Mouse (Mus musculus) embryonic facial prominence, embryonic 13.5 days (tissue): ENCODE results near the gene Stc2. TPM values are rescaled to one million over a fixed set of nuclear protein-coding genes. Genes with fewer than 3 reads are reported as not detected.

ENCODE experiments used
- ATAC-seq: fragments of 200-750 bp; cut with Nextera tagmentation; 2 replicates; pipeline ENCODE4 v1.8.0; 2017; ENCODE audit warnings: low read depth; ENCODE audit not compliant: insufficient number of reproducible peaks, insufficient read depth, low FRiP score, low TSS enrichment
- H3K27ac ChIP-seq: fragments of 300-500 bp; sonication (generic); 2 replicates; pipeline ENCODE4 v1.5.1; 2015; ENCODE audit warnings: moderate library complexity, mild to moderate bottlenecking, inconsistent platforms
- H3K27me3 ChIP-seq: fragments of 300-500 bp; sonication (generic); 2 replicates; pipeline ENCODE4 v1.6.1; 2015; ENCODE audit warnings: mild to moderate bottlenecking, inconsistent platforms
- H3K36me3 ChIP-seq: fragments of 300-500 bp; sonication (generic); 2 replicates; pipeline ENCODE4 v1.6.1; 2015; ENCODE audit warnings: mild to moderate bottlenecking, inconsistent platforms
- H3K4me1 ChIP-seq: fragments of 300-500 bp; sonication (generic); 2 replicates; pipeline ENCODE4 v1.6.1; 2015; ENCODE audit warnings: inconsistent platforms
- H3K4me2 ChIP-seq: fragments of 300-500 bp; sonication (generic); 2 replicates; pipeline ENCODE4 v1.6.1; 2015; ENCODE audit warnings: moderate library complexity, mild to moderate bottlenecking, inconsistent platforms
- H3K4me3 ChIP-seq: fragments of 300-500 bp; sonication (generic); 2 replicates; pipeline ENCODE4 v1.5.1; 2015; ENCODE audit warnings: mild to moderate bottlenecking, inconsistent platforms
- H3K9ac ChIP-seq: fragments of 300-500 bp; sonication (generic); 2 replicates; pipeline ENCODE4 v1.6.1; 2015; ENCODE audit warnings: mild to moderate bottlenecking, inconsistent platforms
- H3K9me3 ChIP-seq: fragments of 300-500 bp; sonication (generic); 2 replicates; pipeline ENCODE4 v1.6.1; 2016; ENCODE audit warnings: inconsistent platforms
- WGBS: fragments of 180-500 bp; shearing (Covaris S2); methylation state at CpG from one replicate; pipeline ENCODE4 v1.1.7; 2015; ENCODE audit warnings: mixed read lengths; 5-methylcytosine and 5-hydroxymethylcytosine counted together
- polyA plus RNA-seq: library from polyadenylated mRNA; unstranded; fragments of >200 nt; fragmentation: Nextera tagmentation; extraction: Ambion mirVana; gene quantifications from 2 replicates; pipeline ENCODE4 v1.2.1, GENCODE M21; 2015

Gene Stc2
- polyA plus RNA-seq, 1 experiment from 2014 or later: 1.2 TPM

GRCm38 (mm10) chr11:31365280-31365679 is 4.6 kb downstream of the Stc2 start:
- H3K4me2 ChIP-seq: no peak overlapping the region
- WGBS: 71% methylated on average over 8 of the region's 8 CpGs
- no peaks in the 10 kb centered on the region for H3K36me3 ChIP-seq
- no peak overlapping the region for H3K9ac ChIP-seq
- no peaks in the 10 kb centered on the region for H3K9me3 ChIP-seq
- no peak overlapping the region for H3K4me3 ChIP-seq
- no peak overlapping the region for H3K27ac ChIP-seq
- ATAC-seq: no peak
- H3K4me1 ChIP-seq: peaks cover 18% of the 10 kb centered on the region
- H3K27me3 ChIP-seq: peaks cover 46% of the 10 kb centered on the region

GRCm38 (mm10) chr11:31362856-31363255 is 7.0 kb downstream of the Stc2 start:
- no peak overlapping the region for H3K4me2 ChIP-seq
- H3K27ac ChIP-seq: no peak overlapping the region
- 90% methylated on average over 1 of the region's 1 CpGs for WGBS
- no peaks in the 10 kb centered on the region for H3K36me3 ChIP-seq
- H3K9ac ChIP-seq: no peak overlapping the region
- no peak for ATAC-seq
- H3K4me1 ChIP-seq: peaks cover 6% of the 10 kb centered on the region; the same call in 1 of the 2 replicates
- H3K4me3 ChIP-seq: no peak overlapping the region
- H3K27me3 ChIP-seq: peaks cover 25% of the 10 kb centered on the region
- no peaks in the 10 kb centered on the region for H3K9me3 ChIP-seq

DNA sequence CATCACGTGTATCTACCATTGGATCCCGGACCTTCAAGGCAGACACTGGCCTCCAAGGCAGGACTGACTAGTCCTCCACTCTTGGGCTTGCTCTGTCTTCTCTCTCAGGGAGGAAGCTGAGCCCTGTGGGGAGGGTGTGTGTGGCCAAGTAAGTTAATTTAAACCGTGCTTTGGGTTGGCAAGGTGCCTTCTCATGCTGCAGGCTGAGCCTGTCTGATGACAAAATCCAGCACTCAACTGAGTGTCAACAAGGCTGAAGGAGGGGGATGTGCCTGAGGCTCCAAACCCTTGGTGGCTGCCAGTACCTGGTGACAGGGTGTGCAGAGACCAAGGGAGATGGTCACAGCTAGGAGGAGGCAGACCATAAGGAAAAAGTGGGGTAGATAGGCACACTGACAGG is 7.5 kb downstream of the Stc2 start:
- Histone ChIP-seq H3K4me1 (peaks cover 6% of the 10 kb centered on the region; the same call in 1 of the 2 replicates), H3K27me3 (peaks cover 21% of the 10 kb centered on the region), H3K9me3 (no peaks in the 10 kb centered on the region), H3K27ac (no peak overlapping the region), H3K36me3 (no peaks in the 10 kb centered on the region), H3K9ac (no peak overlapping the region), H3K4me3 (no peak overlapping the region), H3K4me2 (no peak overlapping the region)
- 66% methylated on average over 3 of the region's 3 CpGs for WGBS
- no peak for ATAC-seq

DNA sequence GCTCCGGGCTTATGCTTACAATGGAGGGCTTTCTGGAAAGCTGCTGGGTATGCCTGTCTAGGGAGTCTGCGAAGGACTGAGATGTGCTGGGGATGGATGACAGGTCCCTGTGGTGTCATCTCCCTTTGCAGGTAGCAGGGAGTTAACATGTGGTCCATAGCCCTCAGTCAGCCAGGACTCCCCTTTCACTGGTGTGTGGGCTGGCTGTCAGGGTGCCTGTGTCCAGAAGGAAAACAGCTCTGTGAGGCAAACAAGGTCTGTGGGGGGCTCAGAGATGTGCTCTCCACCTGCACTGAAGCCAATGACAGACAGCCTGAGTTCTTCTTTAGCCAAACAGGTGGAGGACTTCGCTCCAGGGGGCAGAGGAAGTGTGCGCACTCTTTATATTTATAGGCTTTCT is 8.8 kb downstream of the Stc2 start:
- Histone ChIP-seq H3K9me3 (no peaks in the 10 kb centered on the region), H3K9ac (no peak overlapping the region), H3K4me1 (peaks cover 6% of the 10 kb centered on the region; the same call in 1 of the 2 replicates), H3K4me3 (no peak overlapping the region), H3K27me3 (peaks cover 10% of the 10 kb centered on the region), H3K36me3 (no peaks in the 10 kb centered on the region), H3K4me2 (no peak overlapping the region), H3K27ac (no peak overlapping the region)
- no peak for ATAC-seq
- 90% methylated on average over 4 of the region's 4 CpGs for WGBS

GRCm38 (mm10) chr11:31359283-31359902 is 10.5 kb downstream of the Stc2 start:
- H3K4me2 ChIP-seq: no peak overlapping the region
- H3K27me3 ChIP-seq: no peaks in the 10 kb centered on the region; the same call in 1 of the 2 replicates
- no peak overlapping the region for H3K4me3 ChIP-seq
- H3K4me1 ChIP-seq: peaks cover 6% of the 10 kb centered on the region; the same call in 1 of the 2 replicates
- WGBS: 73% methylated on average over 6 of the region's 6 CpGs
- H3K27ac ChIP-seq: no peak overlapping the region
- no peak for ATAC-seq
- no peaks in the 10 kb centered on the region for H3K36me3 ChIP-seq
- H3K9ac ChIP-seq: no peak overlapping the region
- H3K9me3 ChIP-seq: no peaks in the 10 kb centered on the region

GRCm38 (mm10) chr11:31358453-31358852 is 11.4 kb downstream of the Stc2 start:
- Histone ChIP-seq H3K27ac (no peak overlapping the region), H3K36me3 (no peaks in the 10 kb centered on the region), H3K4me3 (no peak overlapping the region), H3K9me3 (no peaks in the 10 kb centered on the region), H3K4me2 (no peak overlapping the region), H3K27me3 (no peaks in the 10 kb centered on the region; the same call in 1 of the 2 replicates), H3K4me1 (peaks cover 6% of the 10 kb centered on the region; the same call in 1 of the 2 replicates), H3K9ac (no peak overlapping the region)
- whole genome bisulfite sequencing: 77% methylated on average over 5 of the region's 5 CpGs
- no peak for ATAC-seq

GRCm38 (mm10) chr11:31356866-31357265 is 13.0 kb downstream of the Stc2 start:
- no peaks in the 10 kb centered on the region for H3K4me1 ChIP-seq
- no peaks in the 10 kb centered on the region; the same call in 1 of the 2 replicates for H3K27me3 ChIP-seq
- no peak overlapping the region for H3K27ac ChIP-seq
- H3K4me2 ChIP-seq: no peak overlapping the region
- no peak overlapping the region for H3K9ac ChIP-seq
- no peaks in the 10 kb centered on the region for H3K36me3 ChIP-seq
- no peak overlapping the region for H3K4me3 ChIP-seq
- no peak for ATAC-seq
- H3K9me3 ChIP-seq: no peaks in the 10 kb centered on the region

DNA sequence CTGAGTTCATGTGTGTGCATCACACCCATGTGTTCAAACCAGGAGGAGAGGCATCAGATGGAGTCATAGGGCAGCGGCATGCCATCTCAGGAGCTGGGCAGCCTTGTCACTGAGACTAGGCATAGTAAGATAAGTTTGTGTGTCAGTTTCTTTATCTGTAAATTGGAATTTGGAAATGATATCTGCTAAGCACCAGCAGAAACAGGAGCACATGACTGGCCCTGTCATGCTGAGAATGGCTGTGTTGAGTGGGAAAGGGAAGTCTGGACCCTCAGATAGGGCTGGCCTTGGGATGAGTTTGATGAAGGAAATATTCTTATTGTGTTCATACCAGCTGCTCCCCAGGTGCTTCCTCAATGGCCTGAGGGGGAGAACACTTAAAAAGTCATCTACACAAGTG is 14.1 kb downstream of the Stc2 start:
- Histone ChIP-seq H3K9ac (no peak overlapping the region), H3K9me3 (no peaks in the 10 kb centered on the region), H3K27ac (no peak overlapping the region), H3K4me2 (no peak overlapping the region), H3K4me3 (no peak overlapping the region), H3K4me1 (no peaks in the 10 kb centered on the region), H3K27me3 (no peaks in the 10 kb centered on the region; the same call in 1 of the 2 replicates), H3K36me3 (no peaks in the 10 kb centered on the region)
- WGBS: 95% methylated on average over 1 of the region's 1 CpGs
- no peak for ATAC-seq

GRCm38 (mm10) chr11:31354514-31354913 is 15.4 kb downstream of the Stc2 start:
- no peaks in the 10 kb centered on the region; the same call in 1 of the 2 replicates for H3K27me3 ChIP-seq
- H3K36me3 ChIP-seq: no peaks in the 10 kb centered on the region
- no peaks in the 10 kb centered on the region for H3K9me3 ChIP-seq
- no peak overlapping the region for H3K27ac ChIP-seq
- H3K4me2 ChIP-seq: no peak overlapping the region
- H3K4me3 ChIP-seq: no peak overlapping the region
- H3K9ac ChIP-seq: no peak overlapping the region
- no peaks in the 10 kb centered on the region for H3K4me1 ChIP-seq
- no peak for ATAC-seq
- 86% methylated on average over 1 of the region's 1 CpGs for WGBS

Other genes starting within 250 kb of the Stc2 start
- gene Gm17332, start 187.6 kb downstream of the Stc2 start, polyA plus RNA-seq: not detected in 2 replicates